Mouse (Mus musculus) cerebellum, postnatal 10 days (tissue): ENCODE results near the gene Flnc.
A peak's percentile ranks its signal among the peaks of the same experiment; 100 is the strongest.

Experiments
- DNase-seq, 2 experiments: peaks; one replicate each; pipeline ENCODE4 v3.0.0; 2021; ENCODE audit warnings: mixed read lengths in 2 of 2

Gene Flnc

GRCm38 (mm10) chr6:29494101-29494500, 61.0 kb downstream of the Flnc start:
- DNase-seq: peak in 1 of 2 experiments; percentile 19

GRCm38 (mm10) chr6:29496270-29496669, 63.2 kb downstream of the Flnc start:
- no peak for DNase-seq

DNA sequence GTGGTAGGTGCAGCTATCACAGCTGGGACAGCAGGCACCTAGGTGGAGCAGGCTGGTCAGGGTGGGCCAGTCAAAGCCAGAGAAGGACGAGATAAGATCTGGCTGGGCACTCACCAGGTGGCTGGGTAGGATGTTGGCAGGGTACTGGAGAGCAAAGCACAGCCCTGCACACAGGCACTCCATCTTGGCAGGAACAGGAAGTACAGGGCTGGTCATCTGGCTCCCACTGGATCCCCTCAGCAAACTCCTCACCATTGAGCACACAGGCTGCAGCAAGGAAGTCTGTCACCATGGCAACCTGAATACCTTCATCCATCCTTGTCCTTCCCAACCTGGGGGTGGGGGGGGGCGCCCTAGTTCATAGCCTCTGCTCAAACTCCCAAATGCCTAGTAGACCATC, 64.7 kb downstream of the Flnc start:
- no peak for DNase-seq

DNA sequence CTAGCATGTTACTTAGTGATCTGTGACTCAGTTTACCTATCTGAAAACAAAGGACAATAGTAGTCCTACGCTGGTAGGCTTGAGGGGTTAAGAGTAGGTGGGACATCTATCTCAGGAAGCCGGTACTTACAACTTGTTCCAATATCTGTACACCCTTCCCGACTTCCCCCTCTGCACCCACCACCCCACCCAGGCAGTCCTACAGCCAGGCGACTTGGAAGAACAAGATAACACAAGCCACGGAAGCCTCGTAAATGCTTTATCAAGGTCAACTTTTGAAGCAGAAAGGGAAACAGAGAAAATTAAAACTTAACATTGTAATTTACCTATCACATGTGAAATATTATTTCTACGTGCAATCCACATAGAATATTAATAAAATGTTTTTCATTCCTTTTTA, 67.1 kb downstream of the Flnc start:
- DNase-seq: no peak

DNA sequence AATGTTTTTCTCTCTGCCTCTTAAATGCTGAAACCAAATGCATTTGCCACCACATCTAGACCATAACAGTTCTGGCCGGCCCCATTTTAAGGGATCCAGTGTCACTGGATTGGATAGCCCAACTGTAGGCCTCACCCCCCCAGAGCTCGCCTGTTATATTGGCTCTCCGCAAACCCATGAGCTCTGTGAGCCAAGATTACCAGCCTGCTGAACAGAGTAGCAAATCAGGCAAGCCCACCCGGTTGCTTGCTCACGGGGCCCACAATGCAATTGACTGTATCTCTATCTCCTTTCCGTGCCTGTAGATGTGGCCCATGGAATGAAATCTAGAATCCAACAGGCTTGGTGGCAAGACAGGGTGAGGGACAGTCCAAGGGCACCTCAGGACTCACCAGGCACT, 67.8 kb downstream of the Flnc start:
- no peak for DNase-seq

GRCm38 (mm10) chr6:29501599-29501998, 68.5 kb downstream of the Flnc start:
- DNase-seq: no peak

GRCm38 (mm10) chr6:29505493-29505892, 72.4 kb downstream of the Flnc start:
- no peak for DNase-seq

- no peak for DNase-seq
These were observed 73.8 kb downstream of the Flnc start for GRCm38 (mm10) chr6:29506834-29507233.

DNA sequence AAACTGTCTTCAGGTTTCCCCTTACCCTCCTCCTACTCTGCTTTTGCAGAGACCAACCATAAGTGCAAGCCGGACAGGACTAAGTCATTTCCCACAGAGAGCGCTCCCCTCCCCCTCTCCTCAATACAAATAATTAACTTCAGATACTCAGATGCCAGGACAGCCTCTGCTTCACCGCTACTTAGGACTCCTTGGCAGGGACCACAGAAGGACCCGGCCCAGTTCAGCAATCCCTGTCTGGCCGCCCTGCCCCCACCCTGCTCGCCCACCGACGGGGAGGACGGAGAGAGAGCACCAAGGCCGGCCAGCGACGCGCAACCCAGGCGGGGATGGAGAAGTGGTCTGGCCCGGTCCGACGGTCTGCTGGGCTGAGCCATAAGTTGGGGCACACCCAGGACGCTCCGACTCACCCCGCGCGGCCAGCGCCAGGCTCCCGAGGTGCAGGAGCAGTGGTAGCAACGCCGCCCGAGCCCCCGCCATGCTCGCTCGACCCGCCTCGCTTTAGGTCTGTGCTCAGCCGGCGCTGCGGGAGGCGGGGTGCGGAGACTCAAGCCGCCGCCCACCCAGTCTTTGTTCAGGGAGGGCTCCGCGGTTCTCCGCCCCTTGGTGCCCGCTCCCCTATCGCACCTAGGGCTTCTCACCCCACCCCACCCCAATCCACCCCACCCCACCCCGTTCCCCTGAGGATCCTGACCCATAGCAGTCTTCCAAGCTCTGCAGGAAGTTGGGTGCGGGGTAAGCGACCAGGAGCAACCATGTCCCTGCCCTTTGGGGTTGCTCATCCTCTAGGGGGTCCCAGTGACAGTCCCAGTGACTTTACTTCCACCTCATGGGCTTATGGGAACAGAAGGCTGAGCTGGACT, 74.6 kb downstream of the Flnc start, which contains the start of gene Kcp:
Gene Kcp, minus strand, starts transcription at position 506 of the 863 bp plus-strand sequence.
- no peak for DNase-seq

GRCm38 (mm10) chr6:29509086-29509485, 76.0 kb downstream of the Flnc start:
- DNase-seq: no peak
